Mouse (Mus musculus): Measurements from ENCODE around the gene Vps8. TPM values are rescaled to one million over a fixed set of nuclear protein-coding genes. Genes with fewer than 3 reads are reported as not detected.

Gene Vps8
- polyA plus RNA-seq, 1 experiment: 26.0 TPM

DNA sequence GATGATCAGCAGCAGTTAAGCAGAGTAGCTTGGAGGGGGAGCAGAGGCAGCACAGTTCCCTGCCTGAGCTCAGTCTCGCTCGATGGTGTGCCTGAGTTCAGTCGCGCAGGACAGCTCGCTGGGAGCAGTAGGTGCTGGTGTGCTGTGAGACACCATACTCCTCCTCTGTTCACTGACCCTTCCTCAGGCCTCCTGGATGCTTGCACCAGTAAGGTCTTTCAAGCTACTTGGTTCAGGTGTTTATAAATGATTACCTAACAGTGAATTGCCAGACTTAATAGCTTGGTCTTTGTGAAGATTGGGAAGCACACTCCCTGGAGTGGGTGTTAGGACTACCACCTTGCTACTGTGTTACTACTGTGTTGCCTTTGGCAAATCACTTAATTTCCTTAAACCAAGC is 144.2 kb downstream of the Vps8 start:
- WGBS: 52% methylated on average over 5 of the region's 5 CpGs
- Histone ChIP-seq H3K36me3 (ENCODE audit: control insufficient read depth, insufficient read depth, low read length) (no peaks in the 10 kb centered on the region), H3K4me1 (ENCODE audit: control insufficient read depth, insufficient read depth, low read length) (peaks cover 2% of the 10 kb centered on the region; the same call in 1 of the 2 replicates), H3K27me3 (replicated peaks; ENCODE audit: control insufficient read depth, insufficient read depth, low read length) (no peaks in the 10 kb centered on the region), H3K27ac (ENCODE audit: insufficient read depth, low read depth, low read length) (no peak overlapping the region), H3K4me3 (ENCODE audit: insufficient read depth, low read depth, low read length) (no peak overlapping the region)
- TF ChIP-seq POLR2A (IDR thresholded peaks at IDR 0.05; ENCODE audit: low read depth, low read length) (no peak), CTCF (conservative IDR thresholded peaks at IDR 0.05; ENCODE audit: insufficient read depth, insufficient read length, low read depth, low read length) (no peak)
- DNase-seq: peak; percentile 63

DNA sequence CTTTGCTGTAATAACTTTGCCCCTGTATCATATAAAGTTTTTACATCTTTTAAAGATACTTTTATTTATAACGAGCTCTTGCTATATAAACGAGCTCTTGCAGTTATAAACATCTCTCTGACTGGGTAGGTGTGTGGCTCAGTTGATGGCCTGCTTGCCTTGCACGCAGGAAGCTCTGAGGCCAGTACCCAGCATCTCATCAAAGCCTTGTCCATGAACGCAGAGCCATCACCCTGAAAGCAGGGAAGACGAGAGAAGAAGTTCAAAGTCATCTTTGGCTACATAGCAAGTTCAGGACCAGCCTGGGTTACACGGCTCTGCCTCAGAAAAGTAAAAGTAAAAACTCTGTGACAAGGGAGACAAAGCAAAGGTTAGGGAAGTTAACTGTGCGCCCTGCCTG is 147.0 kb downstream of the Vps8 start:
- Histone ChIP-seq H3K27ac (ENCODE audit: insufficient read depth, low read depth, low read length) (no peak overlapping the region), H3K36me3 (ENCODE audit: control insufficient read depth, insufficient read depth, low read length) (no peaks in the 10 kb centered on the region; the same call in 1 of the 2 replicates), H3K4me1 (ENCODE audit: control insufficient read depth, insufficient read depth, low read length) (peaks cover 2% of the 10 kb centered on the region; the same call in 1 of the 2 replicates), H3K4me3 (ENCODE audit: insufficient read depth, low read depth, low read length) (no peak overlapping the region), H3K27me3 (replicated peaks; ENCODE audit: control insufficient read depth, insufficient read depth, low read length) (no peaks in the 10 kb centered on the region)
- WGBS: 76% methylated on average over 7 of the region's 7 CpGs
- DNase-seq: no peak
- TF ChIP-seq CTCF (conservative IDR thresholded peaks at IDR 0.05; ENCODE audit: insufficient read depth, insufficient read length, low read depth, low read length) (no peak), POLR2A (IDR thresholded peaks at IDR 0.05; ENCODE audit: low read depth, low read length) (no peak)

DNA sequence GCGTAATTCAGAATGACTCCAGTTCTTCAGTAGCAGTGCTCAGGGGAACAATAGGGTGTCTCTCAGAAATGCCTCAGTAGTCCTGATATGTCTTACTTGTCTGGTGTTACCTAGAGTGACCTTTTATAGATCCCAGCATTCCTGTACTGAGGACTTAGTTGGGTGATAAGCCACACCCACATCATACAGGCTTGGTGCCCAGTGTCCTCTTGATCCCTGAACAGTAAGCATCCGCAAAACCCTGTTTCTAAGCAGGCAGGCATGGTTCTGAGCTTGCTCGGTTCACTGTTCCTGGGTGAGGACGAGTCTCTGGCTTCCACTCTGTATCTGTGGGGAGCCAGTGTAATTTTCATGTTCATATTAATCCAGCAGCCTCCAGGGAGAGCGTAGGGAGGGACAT is 147.9 kb downstream of the Vps8 start:
- WGBS: 77% methylated on average over 5 of the region's 5 CpGs

DNA sequence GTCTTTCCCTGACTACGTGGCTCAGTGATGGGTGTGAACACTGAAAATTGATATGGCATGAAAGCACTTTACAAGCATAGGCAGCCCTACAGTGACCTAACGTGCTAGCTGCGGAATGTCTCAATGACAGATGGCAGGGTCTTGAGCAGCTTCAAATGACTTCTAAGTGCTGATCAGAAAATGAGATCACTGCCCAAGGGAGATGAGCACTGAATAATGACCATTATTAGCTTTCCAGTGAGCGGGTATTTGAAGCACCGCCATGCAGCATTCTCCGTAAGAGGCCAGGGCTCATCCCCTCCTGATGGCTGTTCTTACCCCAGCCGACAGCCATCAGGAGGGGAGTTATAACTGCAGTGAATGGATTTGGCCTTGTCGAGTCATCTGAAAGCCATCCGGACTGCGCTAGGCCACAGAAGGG is 153.1 kb downstream of the Vps8 start:
- H3K27ac ChIP-seq (ENCODE audit: insufficient read depth, low read depth, low read length): no peak overlapping the region
- no peak overlapping the region for H3K4me3 ChIP-seq (ENCODE audit: insufficient read depth, low read depth, low read length)
- H3K27me3 ChIP-seq (replicated peaks; ENCODE audit: control insufficient read depth, insufficient read depth, low read length): no peaks in the 10 kb centered on the region; the same call in 1 of the 2 replicates
- 77% methylated on average over 10 of the region's 10 CpGs for WGBS
- no peak for DNase-seq
- H3K4me1 ChIP-seq (ENCODE audit: control insufficient read depth, insufficient read depth, low read length): no peaks in the 10 kb centered on the region
- TF ChIP-seq CTCF (conservative IDR thresholded peaks at IDR 0.05; ENCODE audit: insufficient read depth, insufficient read length, low read depth, low read length) (no peak), POLR2A (IDR thresholded peaks at IDR 0.05; ENCODE audit: low read depth, low read length) (no peak)
- H3K36me3 ChIP-seq (ENCODE audit: control insufficient read depth, insufficient read depth, low read length): peaks cover 1% of the 10 kb centered on the region

More for the DNA sequence above, 147.9 kb downstream of the Vps8 start:
- peaks cover 2% of the 10 kb centered on the region; the same call in 1 of the 2 replicates for H3K4me1 ChIP-seq (ENCODE audit: control insufficient read depth, insufficient read depth, low read length)
- peak; percentile 71 for DNase-seq
- H3K4me3 ChIP-seq (ENCODE audit: insufficient read depth, low read depth, low read length): no peak overlapping the region
- no peaks in the 10 kb centered on the region; the same call in 1 of the 2 replicates for H3K36me3 ChIP-seq (ENCODE audit: control insufficient read depth, insufficient read depth, low read length)
- no peak overlapping the region for H3K27ac ChIP-seq (ENCODE audit: insufficient read depth, low read depth, low read length)
- no peak for TF ChIP-seq POLR2A (IDR thresholded peaks at IDR 0.05; ENCODE audit: low read depth, low read length)
- TF ChIP-seq CTCF (conservative IDR thresholded peaks at IDR 0.05; ENCODE audit: insufficient read depth, insufficient read length, low read depth, low read length): no peak
- H3K27me3 ChIP-seq (replicated peaks; ENCODE audit: control insufficient read depth, insufficient read depth, low read length): no peaks in the 10 kb centered on the region

DNA sequence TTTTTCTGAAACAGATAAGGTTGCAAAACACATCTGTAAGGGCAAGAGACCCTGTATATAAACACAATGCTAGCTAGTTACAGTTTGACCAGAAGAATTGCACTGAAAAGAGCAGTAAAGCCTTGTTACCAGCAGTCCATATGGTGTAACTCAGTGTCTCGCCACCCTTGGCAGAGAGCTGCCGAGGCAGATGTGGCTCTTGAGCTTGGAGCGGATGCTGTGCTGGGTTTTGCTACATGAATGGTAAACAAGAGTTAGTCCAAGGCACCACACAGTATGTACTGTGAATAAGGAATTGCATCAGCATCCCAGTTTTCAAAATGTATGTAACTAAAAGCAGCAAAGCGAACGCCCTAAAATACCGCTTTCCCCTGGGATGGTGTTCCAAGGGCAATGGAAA is 166.2 kb downstream of the Vps8 start:
- Histone ChIP-seq H3K36me3 (ENCODE audit: control insufficient read depth, insufficient read depth, low read length) (no peaks in the 10 kb centered on the region), H3K27me3 (replicated peaks; ENCODE audit: control insufficient read depth, insufficient read depth, low read length) (no peaks in the 10 kb centered on the region), H3K4me3 (ENCODE audit: insufficient read depth, low read depth, low read length) (no peak overlapping the region), H3K4me1 (ENCODE audit: control insufficient read depth, insufficient read depth, low read length) (no peaks in the 10 kb centered on the region), H3K27ac (ENCODE audit: insufficient read depth, low read depth, low read length) (no peak overlapping the region)
- TF ChIP-seq POLR2A (IDR thresholded peaks at IDR 0.05; ENCODE audit: low read depth, low read length): no peak
- TF ChIP-seq CTCF (conservative IDR thresholded peaks at IDR 0.05; ENCODE audit: insufficient read depth, insufficient read length, low read depth, low read length): no peak
- 92% methylated on average over 6 of the region's 6 CpGs for WGBS
- no peak for DNase-seq

DNA sequence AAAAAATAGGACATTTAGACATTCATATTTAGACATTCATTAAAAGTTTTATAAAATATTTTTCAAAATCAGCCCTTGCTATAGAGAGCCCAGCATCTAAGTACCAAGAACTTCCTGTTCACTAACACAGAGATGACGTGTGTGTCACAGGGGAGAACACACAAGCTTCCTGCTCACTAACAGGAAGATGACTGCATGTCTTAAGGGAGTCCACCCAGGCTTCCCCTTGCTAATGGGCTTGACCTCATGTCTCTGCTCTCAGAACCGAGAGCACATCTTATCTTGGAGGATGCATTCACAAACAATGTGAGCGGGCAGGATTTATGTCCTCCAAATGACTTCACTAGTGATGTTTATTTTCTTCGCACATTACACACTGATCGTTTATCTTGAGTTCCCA is 167.9 kb downstream of the Vps8 start:
- H3K4me3 ChIP-seq (ENCODE audit: insufficient read depth, low read depth, low read length): no peak overlapping the region
- H3K36me3 ChIP-seq (ENCODE audit: control insufficient read depth, insufficient read depth, low read length): no peaks in the 10 kb centered on the region; the same call in 1 of the 2 replicates
- H3K27ac ChIP-seq (ENCODE audit: insufficient read depth, low read depth, low read length): no peak overlapping the region
- no peaks in the 10 kb centered on the region for H3K27me3 ChIP-seq (replicated peaks; ENCODE audit: control insufficient read depth, insufficient read depth, low read length)
- no peaks in the 10 kb centered on the region for H3K4me1 ChIP-seq (ENCODE audit: control insufficient read depth, insufficient read depth, low read length)
- TF ChIP-seq CTCF (conservative IDR thresholded peaks at IDR 0.05; ENCODE audit: insufficient read depth, insufficient read length, low read depth, low read length): no peak
- TF ChIP-seq POLR2A (IDR thresholded peaks at IDR 0.05; ENCODE audit: low read depth, low read length): no peak
- DNase-seq: peak; percentile 76
- WGBS: 48% methylated on average over 5 of the region's 5 CpGs

DNA sequence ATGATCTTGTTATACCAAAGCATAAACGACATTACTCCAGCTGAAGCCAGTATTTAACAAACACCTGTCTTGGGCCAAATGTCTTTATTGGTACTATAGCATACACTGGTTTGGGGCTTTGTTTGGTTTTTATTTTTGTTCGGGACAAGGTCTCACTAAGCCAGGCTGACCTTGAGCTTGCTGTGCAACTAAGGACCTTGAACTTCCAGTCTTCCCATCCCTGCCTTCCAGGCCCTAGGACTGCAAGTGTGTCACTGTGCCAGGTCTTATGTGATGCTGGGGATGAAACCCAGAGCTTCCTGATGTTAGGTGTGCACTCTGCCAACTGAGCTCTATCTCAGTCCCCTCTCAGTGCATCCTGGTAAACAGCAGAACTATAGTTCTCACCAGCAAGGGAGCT is 168.6 kb downstream of the Vps8 start:
- no peaks in the 10 kb centered on the region for H3K4me1 ChIP-seq (ENCODE audit: control insufficient read depth, insufficient read depth, low read length)
- H3K4me3 ChIP-seq (ENCODE audit: insufficient read depth, low read depth, low read length): no peak overlapping the region
- TF ChIP-seq POLR2A (IDR thresholded peaks at IDR 0.05; ENCODE audit: low read depth, low read length) (no peak), CTCF (conservative IDR thresholded peaks at IDR 0.05; ENCODE audit: insufficient read depth, insufficient read length, low read depth, low read length) (no peak)
- no peaks in the 10 kb centered on the region for H3K27me3 ChIP-seq (replicated peaks; ENCODE audit: control insufficient read depth, insufficient read depth, low read length)
- no peak for DNase-seq
- H3K36me3 ChIP-seq (ENCODE audit: control insufficient read depth, insufficient read depth, low read length): no peaks in the 10 kb centered on the region; the same call in 1 of the 2 replicates
- 83% methylated on average over 2 of the region's 2 CpGs for WGBS
- no peak overlapping the region for H3K27ac ChIP-seq (ENCODE audit: insufficient read depth, low read depth, low read length)
